Mouse (Mus musculus): ENCODE results near the gene Unk. TPM values are rescaled to one million over a fixed set of nuclear protein-coding genes. Genes with fewer than 3 reads are reported as not detected.

The Unk gene
- 38.0 and 42.3 TPM in 2 replicates for polyA plus RNA-seq (2015; fragmentation: Nextera tagmentation; extraction: Ambion mirVana)

DNA sequence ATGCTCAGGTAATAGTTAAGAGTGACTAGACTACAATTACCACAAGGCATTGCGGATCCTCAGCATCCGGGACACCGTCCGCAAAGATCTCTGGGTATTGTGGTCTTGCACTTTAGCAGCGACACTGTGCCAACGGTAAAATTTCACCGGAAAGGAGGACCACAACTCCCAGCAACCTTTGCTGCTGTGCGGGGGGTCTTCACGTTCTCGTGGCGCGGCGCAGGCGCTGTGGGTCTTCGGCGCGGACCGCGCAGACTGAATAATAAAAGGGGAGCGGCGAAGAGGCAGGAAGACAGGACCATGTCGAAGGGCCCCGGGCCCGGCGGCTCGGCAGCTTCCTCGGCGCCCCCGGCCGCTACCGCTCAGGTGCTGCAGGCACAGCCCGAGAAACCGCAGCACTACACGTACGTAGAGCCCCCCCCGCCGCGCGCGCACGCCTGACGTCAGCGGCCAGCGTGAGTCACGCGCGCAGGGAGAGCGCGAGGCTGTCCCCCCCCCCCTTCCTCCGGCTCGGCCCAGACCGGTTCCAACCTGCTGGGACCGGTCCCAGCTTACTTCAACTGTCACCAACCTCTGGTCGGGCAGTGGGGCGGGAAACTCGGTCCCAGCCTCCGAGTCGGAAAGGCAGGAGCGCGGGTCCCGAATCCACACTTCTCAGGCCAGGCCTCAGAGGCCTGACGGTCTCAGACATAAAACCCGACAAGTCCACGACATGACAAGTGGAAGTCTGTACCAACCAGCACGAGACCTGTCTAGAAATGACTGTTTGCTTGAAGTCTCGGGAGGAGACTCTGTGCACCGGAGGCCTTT, at the start of gene Unk:
Gene Unk (plus strand): TSS at position 235 of the 810 bp plus-strand sequence.
- peak within 1 kb of the TSS; percentile 64 for H3K4me3 ChIP-seq
- peaks cover 5% of the 10 kb centered on the region; the same call in 1 of the 2 replicates for H3K36me3 ChIP-seq (ENCODE audit: poor library complexity, severe bottlenecking)
- peak within 1 kb of the TSS; percentile 81 for H3K9ac ChIP-seq
- peak within 1 kb of the TSS; percentile 99 for H3K27ac ChIP-seq
- H3K4me2 ChIP-seq, result peak within 1 kb of the TSS; percentile 88
- peak; percentile 95 for ATAC-seq
- H3K27me3 ChIP-seq, result peaks cover 3% of the 10 kb centered on the region; the same call in 1 of the 2 replicates
- H3K9me3 ChIP-seq (replicated peaks), result no peaks in the 10 kb centered on the region
- H3K4me1 ChIP-seq, result peaks cover 30% of the 10 kb centered on the region
- WGBS, result under 1% methylated on average over 63 of the region's 67 CpGs

GRCm38 (mm10) chr11:115982472-115982871, 47.6 kb upstream of the Unk start:
- no peaks in the 10 kb centered on the region for H3K36me3 ChIP-seq (ENCODE audit: poor library complexity, severe bottlenecking)
- no peak overlapping the region for H3K27ac ChIP-seq
- H3K27me3 ChIP-seq, result peaks cover 5% of the 10 kb centered on the region; the same call in 1 of the 2 replicates
- no peak overlapping the region for H3K4me3 ChIP-seq
- ATAC-seq, result no peak
- H3K9ac ChIP-seq, result no peak overlapping the region
- H3K9me3 ChIP-seq (replicated peaks), result no peaks in the 10 kb centered on the region
- no peak overlapping the region for H3K4me2 ChIP-seq
- H3K4me1 ChIP-seq, result no peaks in the 10 kb centered on the region
- WGBS, result 91% methylated on average over 15 of the region's 15 CpGs

GRCm38 (mm10) chr11:115983291-115983690, 46.8 kb upstream of the Unk start:
- Histone ChIP-seq H3K36me3 (ENCODE audit: poor library complexity, severe bottlenecking) (no peaks in the 10 kb centered on the region), H3K9me3 (replicated peaks) (no peaks in the 10 kb centered on the region), H3K27ac (no peak overlapping the region), H3K27me3 (0 out of 2 replicates have a peak, but pooled peaks cover under 1% of the 10 kb centered on the region), H3K4me3 (no peak overlapping the region), H3K4me1 (no peaks in the 10 kb centered on the region), H3K4me2 (no peak overlapping the region), H3K9ac (no peak overlapping the region)
- ATAC-seq, result no peak
- WGBS, result 88% methylated on average over 8 of the region's 8 CpGs

- Histone ChIP-seq H3K36me3 (ENCODE audit: poor library complexity, severe bottlenecking) (no peaks in the 10 kb centered on the region), H3K9ac (no peak overlapping the region), H3K9me3 (replicated peaks) (no peaks in the 10 kb centered on the region), H3K4me2 (no peak overlapping the region), H3K27ac (no peak overlapping the region), H3K4me3 (no peak overlapping the region), H3K27me3 (0 out of 2 replicates have a peak, but pooled peaks cover 4% of the 10 kb centered on the region), H3K4me1 (no peaks in the 10 kb centered on the region)
- WGBS, result 38% methylated on average over 12 of the region's 15 CpGs
- no peak for ATAC-seq
These were observed 40.4 kb upstream of the Unk start for GRCm38 (mm10) chr11:115989686-115990085.

- Histone ChIP-seq H3K27me3 (0 out of 2 replicates have a peak, but pooled peaks cover 4% of the 10 kb centered on the region), H3K4me2 (no peak overlapping the region), H3K9me3 (replicated peaks) (no peaks in the 10 kb centered on the region), H3K36me3 (ENCODE audit: poor library complexity, severe bottlenecking) (no peaks in the 10 kb centered on the region), H3K27ac (no peak overlapping the region), H3K4me3 (no peak overlapping the region), H3K9ac (no peak overlapping the region), H3K4me1 (no peaks in the 10 kb centered on the region)
- no peak for ATAC-seq
- WGBS, result 64% methylated on average over 4 of the region's 4 CpGs
These were observed 38.0 kb upstream of the Unk start for GRCm38 (mm10) chr11:115992098-115992497.

- Histone ChIP-seq H3K36me3 (ENCODE audit: poor library complexity, severe bottlenecking) (no peaks in the 10 kb centered on the region), H3K4me3 (no peak overlapping the region), H3K27me3 (peaks cover 4% of the 10 kb centered on the region), H3K9ac (no peak overlapping the region), H3K27ac (no peak overlapping the region), H3K9me3 (replicated peaks) (no peaks in the 10 kb centered on the region), H3K4me2 (no peak overlapping the region), H3K4me1 (0 out of 2 replicates have a peak, but pooled peaks cover 1% of the 10 kb centered on the region)
- WGBS, result 91% methylated on average over 3 of the region's 3 CpGs
- no peak for ATAC-seq
These were observed 34.9 kb upstream of the Unk start for GRCm38 (mm10) chr11:115995256-115995655.

DNA sequence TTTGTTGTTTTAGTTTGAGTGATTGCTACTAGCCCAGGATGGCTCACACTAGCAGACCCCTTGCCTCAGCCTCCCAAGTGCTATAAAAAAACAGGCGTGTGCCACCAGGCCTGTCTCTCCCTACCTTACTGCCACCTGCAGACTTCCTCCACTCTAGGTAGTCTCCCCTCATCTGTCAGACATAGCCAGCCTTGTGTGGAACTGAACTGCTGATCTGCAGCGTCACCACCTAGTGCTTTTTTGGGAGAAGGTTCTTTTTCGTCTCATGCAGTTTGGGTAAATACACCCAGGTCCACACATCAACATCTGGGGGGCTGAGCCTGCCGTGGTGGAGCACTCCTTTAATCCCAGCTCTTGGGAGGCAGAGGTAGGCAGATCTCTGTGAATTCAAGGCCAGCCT, 33.1 kb upstream of the Unk start:
- H3K4me1 ChIP-seq, result 0 out of 2 replicates have a peak, but pooled peaks cover 6% of the 10 kb centered on the region
- whole genome bisulfite sequencing, result 86% methylated on average over 4 of the region's 4 CpGs
- no peak overlapping the region for H3K9ac ChIP-seq
- ATAC-seq, result no peak
- H3K36me3 ChIP-seq (ENCODE audit: poor library complexity, severe bottlenecking), result no peaks in the 10 kb centered on the region
- H3K27ac ChIP-seq, result no peak overlapping the region
- H3K27me3 ChIP-seq, result peaks cover 6% of the 10 kb centered on the region
- H3K4me3 ChIP-seq, result no peak overlapping the region
- no peak overlapping the region for H3K4me2 ChIP-seq
- no peaks in the 10 kb centered on the region for H3K9me3 ChIP-seq (replicated peaks)

DNA sequence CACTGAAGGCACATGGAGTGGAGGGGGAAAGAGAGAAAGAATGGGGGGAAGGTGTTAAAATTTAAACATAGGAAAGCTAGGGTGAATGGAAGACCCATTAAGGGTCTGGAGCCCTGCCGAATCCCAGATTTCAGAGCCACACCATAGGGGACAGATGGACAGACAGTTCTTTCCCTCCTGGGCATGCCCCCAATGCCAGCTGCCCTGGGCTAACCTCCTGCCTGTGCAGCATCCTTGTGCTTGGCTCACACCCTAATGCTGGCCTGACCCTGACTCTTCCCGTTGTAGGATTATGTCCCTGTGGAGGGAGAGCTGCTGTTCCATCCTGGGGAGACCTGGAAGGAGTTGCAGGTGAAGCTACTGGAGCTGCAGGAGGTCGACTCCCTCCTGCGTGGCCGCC, 32.5 kb upstream of the Unk start:
- H3K27ac ChIP-seq, result no peak overlapping the region
- no peak for ATAC-seq
- H3K36me3 ChIP-seq (ENCODE audit: poor library complexity, severe bottlenecking), result no peaks in the 10 kb centered on the region
- 0 out of 2 replicates have a peak, but pooled peaks cover 6% of the 10 kb centered on the region for H3K4me1 ChIP-seq
- no peak overlapping the region for H3K9ac ChIP-seq
- peaks cover 6% of the 10 kb centered on the region for H3K27me3 ChIP-seq
- no peaks in the 10 kb centered on the region for H3K9me3 ChIP-seq (replicated peaks)
- WGBS, result 77% methylated on average over 5 of the region's 5 CpGs
- H3K4me3 ChIP-seq, result no peak overlapping the region
- no peak overlapping the region for H3K4me2 ChIP-seq

GRCm38 (mm10) chr11:115999027-115999426, 31.1 kb upstream of the Unk start:
- Histone ChIP-seq H3K4me2 (no peak overlapping the region), H3K9ac (no peak overlapping the region), H3K9me3 (replicated peaks) (no peaks in the 10 kb centered on the region), H3K36me3 (ENCODE audit: poor library complexity, severe bottlenecking) (no peaks in the 10 kb centered on the region), H3K27ac (no peak overlapping the region), H3K4me3 (no peak overlapping the region), H3K27me3 (peaks cover 6% of the 10 kb centered on the region), H3K4me1 (0 out of 2 replicates have a peak, but pooled peaks cover 6% of the 10 kb centered on the region)
- 88% methylated on average over 7 of the region's 7 CpGs for WGBS
- no peak for ATAC-seq

- no peaks in the 10 kb centered on the region for H3K9me3 ChIP-seq (replicated peaks)
- H3K27me3 ChIP-seq, result peaks cover 6% of the 10 kb centered on the region
- 27% methylated on average over 14 of the region's 14 CpGs for WGBS
- ATAC-seq, result 0 out of 2 replicates have a peak, but pooled peaks have one; percentile 21
- H3K27ac ChIP-seq, result no peak overlapping the region
- peaks cover 8% of the 10 kb centered on the region for H3K4me1 ChIP-seq
- H3K4me2 ChIP-seq, result no peak overlapping the region
- no peak overlapping the region for H3K9ac ChIP-seq
- H3K36me3 ChIP-seq (ENCODE audit: poor library complexity, severe bottlenecking), result no peaks in the 10 kb centered on the region
- H3K4me3 ChIP-seq, result no peak overlapping the region
These were observed 30.5 kb upstream of the Unk start for GRCm38 (mm10) chr11:115999538-116000143.

DNA sequence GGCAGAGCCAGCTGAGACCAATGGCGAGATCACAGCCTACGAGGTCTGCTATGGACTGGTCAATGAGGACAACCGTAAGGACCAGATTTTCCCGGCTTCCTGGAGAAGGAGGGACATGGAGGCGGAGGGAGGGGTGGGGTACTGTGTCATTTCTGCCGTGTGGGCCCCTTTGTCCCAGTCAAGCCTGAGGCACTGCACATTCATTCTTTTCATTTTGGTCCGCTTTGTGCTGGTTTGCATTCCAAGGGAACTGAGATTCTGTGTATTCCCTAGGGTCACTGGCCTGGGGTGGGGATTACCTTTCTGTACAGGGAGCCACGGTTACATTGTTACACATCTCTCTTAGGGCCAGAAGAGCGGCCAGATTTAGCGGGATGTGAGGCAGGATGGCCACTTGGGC, 29.5 kb upstream of the Unk start:
- H3K4me3 ChIP-seq, result no peak overlapping the region
- peaks cover 6% of the 10 kb centered on the region for H3K27me3 ChIP-seq
- WGBS, result 14% methylated on average over 10 of the region's 10 CpGs
- peaks cover 17% of the 10 kb centered on the region for H3K4me1 ChIP-seq
- no peaks in the 10 kb centered on the region for H3K9me3 ChIP-seq (replicated peaks)
- ATAC-seq, result no peak
- H3K27ac ChIP-seq, result no peak overlapping the region
- no peak overlapping the region for H3K9ac ChIP-seq
- no peak overlapping the region for H3K4me2 ChIP-seq
- H3K36me3 ChIP-seq (ENCODE audit: poor library complexity, severe bottlenecking), result no peaks in the 10 kb centered on the region

DNA sequence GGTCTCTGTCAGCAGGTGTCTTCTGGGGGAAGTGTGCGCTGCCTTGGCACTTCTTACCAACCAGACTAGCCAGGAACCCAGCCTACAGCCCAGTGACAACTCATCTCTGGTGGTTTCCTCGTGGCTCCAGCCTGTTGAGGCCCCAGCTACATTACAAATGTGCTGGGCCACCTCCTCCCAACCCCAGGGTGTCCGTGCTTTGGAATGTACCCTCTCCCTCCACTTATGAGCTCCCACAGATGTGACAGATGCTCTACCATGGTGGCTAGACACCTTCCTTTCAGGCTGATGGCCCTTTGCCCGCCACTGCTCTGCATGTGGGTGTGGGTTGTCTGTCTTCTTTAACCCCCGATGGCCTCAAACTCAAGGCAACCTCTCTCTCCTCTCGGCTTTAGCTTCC, 28.4 kb upstream of the Unk start:
- H3K9ac ChIP-seq, result no peak overlapping the region
- peaks cover 6% of the 10 kb centered on the region for H3K27me3 ChIP-seq
- H3K4me1 ChIP-seq, result peaks cover 17% of the 10 kb centered on the region
- WGBS, result 71% methylated on average over 6 of the region's 6 CpGs
- H3K36me3 ChIP-seq (ENCODE audit: poor library complexity, severe bottlenecking), result no peaks in the 10 kb centered on the region
- H3K4me3 ChIP-seq, result no peak overlapping the region
- no peak for ATAC-seq
- no peak overlapping the region for H3K4me2 ChIP-seq
- no peaks in the 10 kb centered on the region for H3K9me3 ChIP-seq (replicated peaks)
- no peak overlapping the region for H3K27ac ChIP-seq

Measured in forebrain, embryonic 13.5 days (tissue).